Mouse (Mus musculus) E14TG2a.4 (cell line): ENCODE results near the gene Gm20388.

Source experiments
- CTCF ChIP-seq: conservative IDR thresholded peaks from 2 replicates; pipeline ENCODE4 v1.5.1; 2014; ENCODE audit warnings: low read length
- POU5F1 ChIP-seq: IDR thresholded peaks from 2 replicates; pipeline ENCODE4 v1.6.1; 2014; ENCODE audit warnings: low read length, borderline replicate concordance

- no peak for TF ChIP-seq CTCF
- no peak for TF ChIP-seq POU5F1
Observed at GRCm38 (mm10) chr8:124080467-124081326, 4170.1 kb downstream of the Gm20388 start.
